Comparison of ENCODE assay signal across 9 mouse cellular contexts in the genomic region with DNA sequence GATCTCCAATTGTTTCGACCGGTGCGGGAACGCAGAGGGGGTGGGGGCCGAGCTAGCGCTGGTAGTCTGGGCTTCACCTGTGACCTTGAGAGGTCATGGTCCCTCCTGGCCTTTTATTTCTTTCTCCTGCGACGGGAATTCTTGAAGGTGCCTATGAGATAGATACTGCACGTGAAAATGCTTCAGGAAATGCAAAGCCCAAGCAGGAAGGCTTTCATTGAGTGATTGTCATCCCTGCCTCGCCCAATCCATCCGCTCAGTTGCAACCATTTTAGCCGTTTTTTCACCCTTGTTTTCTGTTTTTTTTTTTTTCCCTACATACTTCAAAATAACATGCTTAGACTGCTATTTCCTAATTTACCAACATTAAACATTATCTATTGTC.
DNase-seq lines count a peak whose midpoint lies in the region; ATAC-seq and TF ChIP-seq lines count a peak whose summit lies in the region.
"Had no signal": no experiment of that assay in that cellular context is flagged by ENCODE, and none has a peak within 500 bp of the region (broad histone marks: within the 10 kb centered on the region; RNA-seq: fewer than 3 reads in every experiment).

No protein-coding gene starts in this region.

- H3K36me3 ChIP-seq in heart, embryonic 13.5 days, result no peaks in the 10 kb centered on the region
- no peaks in the 10 kb centered on the region for H3K36me3 ChIP-seq in ES-E14 (ENCODE audit: control insufficient read depth, insufficient read depth, low read length, poor library complexity, severe bottlenecking)
- H3K36me3 ChIP-seq in forebrain, embryonic 14.5 days (ENCODE audit: control insufficient read depth, insufficient read depth, low read length), result no peaks in the 10 kb centered on the region
- H3K36me3 ChIP-seq in liver, embryonic 14.5 days (replicated peaks; ENCODE audit: control insufficient read depth, insufficient read depth, low read depth), result no peaks in the 10 kb centered on the region

- in situ Hi-C loops in ES-E14 (cut with MboI; ENCODE audit: low sequenced_read_pairs in 2 of 2, unreplicated experiment in 2 of 2), result no loop called here

- H3K9ac ChIP-seq in heart, embryonic 13.5 days, result peak overlapping the region; percentile 77
- no peak overlapping the region for H3K9ac ChIP-seq in ES-E14 (ENCODE audit: insufficient read depth, low read depth, low read length, poor library complexity, severe bottlenecking)
- peak overlapping the region; percentile 60 for H3K9ac ChIP-seq in forebrain, embryonic 14.5 days (ENCODE audit: low read length)
- no peak overlapping the region for H3K9ac ChIP-seq in liver, embryonic 14.5 days (replicated peaks)

- H3K9me3 ChIP-seq in heart, embryonic 13.5 days, result no peaks in the 10 kb centered on the region
- no peaks in the 10 kb centered on the region for H3K9me3 ChIP-seq in ES-E14 (ENCODE audit: control insufficient read depth, insufficient read depth, low read depth, low read length)
- no peaks in the 10 kb centered on the region for H3K9me3 ChIP-seq in forebrain, embryonic 14.5 days (replicated peaks; ENCODE audit: control insufficient read depth, low read length)
- no peaks in the 10 kb centered on the region for H3K9me3 ChIP-seq in liver, embryonic 14.5 days (ENCODE audit: control insufficient read depth, low read length)

- 15% methylated on average over 12 of the region's 12 CpGs for WGBS in heart, embryonic 13.5 days
- 14% methylated on average over 12 of the region's 12 CpGs for WGBS in forebrain, embryonic 14.5 days
- 13% methylated on average over 12 of the region's 12 CpGs for WGBS in liver, embryonic 14.5 days (ENCODE audit: insufficient replicate concordance)

- ATAC-seq in heart, embryonic 13.5 days (ENCODE audit: extremely low read depth, insufficient number of reproducible peaks, low FRiP score, low TSS enrichment), result no peak
- ATAC-seq in forebrain, embryonic 14.5 days, result peak; percentile 57
- no peak for ATAC-seq in liver, embryonic 14.5 days (ENCODE audit: insufficient read depth)

- H3K27ac ChIP-seq in heart, embryonic 13.5 days (replicated peaks), result peak overlapping the region; percentile 33; the same call in 1 of the 2 replicates
- no peak overlapping the region for H3K27ac ChIP-seq in ES-E14 (ENCODE audit: insufficient read depth, low read depth, low read length, poor library complexity, severe bottlenecking)
- no peak overlapping the region for H3K27ac ChIP-seq in forebrain, embryonic 14.5 days (ENCODE audit: low read depth, low read length)
- H3K27ac ChIP-seq in liver, embryonic 14.5 days, result no peak overlapping the region
- H3K27ac ChIP-seq: macrophage had no signal

- H3K4me3 ChIP-seq in heart, embryonic 13.5 days, result peak overlapping the region; percentile 50
- peak overlapping the region; percentile 51 to 55; a peak in 2 of 4 replicates for H3K4me3 ChIP-seq in ES-E14 (ENCODE audit: insufficient read depth in 1 of 2, low read depth in 1 of 2, low read length in 2 of 2, poor library complexity in 1 of 2, severe bottlenecking in 1 of 2)
- peak overlapping the region; percentile 41 for H3K4me3 ChIP-seq in forebrain, embryonic 14.5 days (ENCODE audit: low read depth, low read length)
- peak overlapping the region; percentile 8 to 31; a peak in 2 of 4 replicates for H3K4me3 ChIP-seq in liver, embryonic 14.5 days (ENCODE audit: insufficient read depth in 1 of 2, low read depth in 2 of 2, low read length in 2 of 2)

- peaks cover 18% of the 10 kb centered on the region for H3K4me1 ChIP-seq in heart, embryonic 13.5 days
- no peaks in the 10 kb centered on the region for H3K4me1 ChIP-seq in ES-E14 (ENCODE audit: control insufficient read depth in 2 of 2, insufficient read depth in 2 of 2, low read length in 2 of 2, poor library complexity in 1 of 2)
- H3K4me1 ChIP-seq in forebrain, embryonic 14.5 days (ENCODE audit: control insufficient read depth, insufficient read depth, low read length), result 0 out of 2 replicates have a peak, but pooled peaks cover 5% of the 10 kb centered on the region
- H3K4me1 ChIP-seq in liver, embryonic 14.5 days (replicated peaks; ENCODE audit: control insufficient read depth in 2 of 2, insufficient read depth in 2 of 2, low read length in 1 of 2), result no peaks in the 10 kb centered on the region

- no peak for DNase-seq in heart, adult 9 months (ENCODE audit: low spot score in 2 of 2)
- DNase-seq in ES-E14 (ENCODE audit: low read depth, low spot score), result no peak
- peak; percentile 44 for DNase-seq in forebrain, embryonic 14.5 days (ENCODE audit: low spot score)
- no peak for DNase-seq in liver, embryonic 14.5 days (ENCODE audit: low read depth in 3 of 3, low spot score in 3 of 3)
- DNase-seq in right cerebral cortex, postnatal 10 days (ENCODE audit: low spot score in 2 of 2), result no peak
- DNase-seq in thymus, postnatal 14 days, result no peak
- DNase-seq in thymus, postnatal 25 days, result no peak

- no peaks in the 10 kb centered on the region for H3K27me3 ChIP-seq in heart, embryonic 13.5 days (replicated peaks)
- no peaks in the 10 kb centered on the region for H3K27me3 ChIP-seq in forebrain, embryonic 14.5 days (replicated peaks; ENCODE audit: control insufficient read depth, insufficient read depth, low read length)
- H3K27me3 ChIP-seq in liver, embryonic 14.5 days (ENCODE audit: control insufficient read depth, insufficient read depth, low read length), result no peaks in the 10 kb centered on the region; the same call in 1 of the 2 replicates

- H3K4me2 ChIP-seq in heart, embryonic 13.5 days, result peak overlapping the region; percentile 71
- peak overlapping the region; percentile 66 for H3K4me2 ChIP-seq in forebrain, embryonic 14.5 days (ENCODE audit: low read length)
- peak overlapping the region; percentile 23 for H3K4me2 ChIP-seq in liver, embryonic 14.5 days (ENCODE audit: low read depth)

- no peak for TF ChIP-seq EP300 in liver, embryonic 14.5 days (IDR thresholded peaks at IDR 0.05; ENCODE audit: low read depth)

- TF ChIP-seq CTCF in liver, embryonic 14.5 days (IDR thresholded peaks at IDR 0.05; ENCODE audit: low read depth), result no peak

TF ChIP-seq in ES-E14, 5 proteins besides CTCF, POLR2A, EP300 and RAD21:
- TF ChIP-seq CHD2 (IDR thresholded peaks at IDR 0.05; ENCODE audit: low read depth, low read length) (no peak), ZC3H11A (IDR thresholded peaks at IDR 0.05; ENCODE audit: borderline replicate concordance, low read depth, low read length) (no peak), MAFK (IDR thresholded peaks at IDR 0.05; ENCODE audit: insufficient read depth, low read depth, low read length) (no peak), HCFC1 (IDR thresholded peaks at IDR 0.05; ENCODE audit: borderline replicate concordance, insufficient read depth, low read length) (no peak), ZNF384 (IDR thresholded peaks at IDR 0.05; ENCODE audit: low read depth, low read length) (no peak)

Comparison
In these comparisons a context has a peak if more than half of its experiments do, and no peak if none do; other contexts are left out.
1. H3K9ac ChIP-seq: peak in heart, embryonic 13.5 days (single experiment) and forebrain, embryonic 14.5 days (single experiment); none in ES-E14 (single experiment) and liver, embryonic 14.5 days (single experiment).
2. Peak in every context shown above with its lines, with median percentiles within 50 percentile points of each other: H3K4me2 ChIP-seq and H3K4me3 ChIP-seq.